Mouse (Mus musculus): ENCODE results near the gene Gm17416. TPM values are rescaled to one million over a fixed set of nuclear protein-coding genes. Genes with fewer than 3 reads are reported as not detected.

The Gm17416 gene
- total RNA-seq, 2 experiments from 2014 or later = not detected

GRCm38 (mm10) chr2:152616470-152616869, 47.3 kb downstream of the Gm17416 start:
- H3K27ac ChIP-seq = no peak overlapping the region
- intact Hi-C loops (cut with DNase I) = no loop called here
- no peak for TF ChIP-seq CTCF (IDR thresholded peaks at IDR 0.05)
- no peak overlapping the region for H3K4me3 ChIP-seq
- DNase-seq = no peak

- Histone ChIP-seq H3K27ac (no peak overlapping the region), H3K4me3 (no peak overlapping the region)
- no peak for DNase-seq
- intact Hi-C loops (cut with DNase I) = no loop called here
- peak; percentile 48 for TF ChIP-seq CTCF (IDR thresholded peaks at IDR 0.05)
Observed at GRCm38 (mm10) chr2:152617374-152617773, 48.2 kb downstream of the Gm17416 start.

Other genes starting within 250 kb of the Gm17416 start
- 10 to 100 TPM; 27.0 to 31.1 TPM for gene Rbck1, start 236.7 kb upstream of the Gm17416 start, total RNA-seq (2021)
- 1 to 10 TPM; 1.2 to 1.4 TPM for gene Trib3, start 225.3 kb upstream of the Gm17416 start, total RNA-seq (2021)
- gene Nrsn2, start 192.7 kb upstream of the Gm17416 start, total RNA-seq (2021) = not detected
- gene Sox12, start 171.3 kb upstream of the Gm17416 start, total RNA-seq (2021) = under 1 TPM; 0.53 to 0.79 TPM
- 1 to 10 TPM; 1.1 to 1.8 TPM for gene Zcchc3, start 154.3 kb upstream of the Gm17416 start, total RNA-seq (2021)
- not detected for gene 6820408C15Rik, start 153.8 kb upstream of the Gm17416 start, total RNA-seq (2021)
- gene Defb23, start 104.7 kb upstream of the Gm17416 start, total RNA-seq (2021) = not detected
- not detected for gene Defb20, start 92.3 kb upstream of the Gm17416 start, total RNA-seq (2021)
- not detected for gene Defb22, start 79.2 kb upstream of the Gm17416 start, total RNA-seq (2021)
- gene Defb26, start 57.6 kb upstream of the Gm17416 start, total RNA-seq (2021) = not detected
- gene Defb28, start 51.1 kb upstream of the Gm17416 start, total RNA-seq (2021) = not detected
- not detected for gene Defb29, start 29.2 kb upstream of the Gm17416 start, total RNA-seq (2021)
- gene Defb21, start 3.4 kb downstream of the Gm17416 start, total RNA-seq (2021) = not detected
- not detected for gene Defb19, start 11.0 kb downstream of the Gm17416 start, total RNA-seq (2021)
- not detected for gene Defb45, start 30.1 kb downstream of the Gm17416 start, total RNA-seq (2021)
- gene Defb36, start 35.0 kb downstream of the Gm17416 start, total RNA-seq (2021) = not detected
- not detected for gene Defb25, start 53.7 kb downstream of the Gm17416 start, total RNA-seq (2021)
- gene Rem1, start 57.6 kb downstream of the Gm17416 start, total RNA-seq (2021) = 1 to 10 TPM; 2.4 to 3.0 TPM
- gene H13, start 100.1 kb downstream of the Gm17416 start, total RNA-seq (2021) = 10 to 100 TPM; 32.6 to 37.3 TPM
- gene Mcts2, start 117.7 kb downstream of the Gm17416 start, total RNA-seq (2021) = 10 to 100 TPM; 11.1 to 12.8 TPM
- 10 to 100 TPM in 1 of 2 experiments, 1 to 10 TPM in 1; 6.7 to 26.8 TPM for gene Id1, start 166.9 kb downstream of the Gm17416 start, total RNA-seq (2021)
- gene Cox4i2, start 184.8 kb downstream of the Gm17416 start, total RNA-seq (2021) = 1 to 10 TPM; 2.0 to 4.2 TPM